Mouse (Mus musculus): ENCODE results near the gene Lactbl1. TPM values are rescaled to one million over a fixed set of nuclear protein-coding genes. Genes with fewer than 3 reads are reported as not detected.

Lactbl1 gene
- polyA plus RNA-seq (2015; fragmentation: Nextera tagmentation; extraction: Ambion mirVana) = not detected in 2 replicates

GRCm38 (mm10) chr4:136622388-136622787, at the start of gene Lactbl1:
Gene Lactbl1, plus strand, starts transcription at chr4:136622621.

GRCm38 (mm10) chr4:136602568-136602967, 19.9 kb upstream of the Lactbl1 start, which contains the start of gene Kdm1a:
Gene Kdm1a, minus strand, starts transcription at chr4:136602723.

GRCm38 (mm10) chr4:136610387-136610856, 12.0 kb upstream of the Lactbl1 start, which contains the start of gene Tex46:
Gene Tex46, plus strand, starts transcription at chr4:136610437.

Other genes with a start within 250 kb of the Lactbl1 start
- gene Htr1d, start 199.1 kb upstream of the Lactbl1 start, polyA plus RNA-seq (2015; fragmentation: Nextera tagmentation; extraction: Ambion mirVana) = not detected in 2 replicates
- gene 6030445D17Rik, start 160.4 kb upstream of the Lactbl1 start, polyA plus RNA-seq (2015; fragmentation: Nextera tagmentation; extraction: Ambion mirVana) = 0.19 and 0.24 TPM in 2 replicates
- gene Luzp1, start 152.9 kb upstream of the Lactbl1 start, polyA plus RNA-seq (2015; fragmentation: Nextera tagmentation; extraction: Ambion mirVana) = 22.4 and 28.8 TPM in 2 replicates
- gene Kdm1a, start 19.9 kb upstream of the Lactbl1 start, polyA plus RNA-seq (2015; fragmentation: Nextera tagmentation; extraction: Ambion mirVana) = 16.9 and 18.2 TPM in 2 replicates
- not detected in 2 replicates for gene Tex46, start 12.2 kb upstream of the Lactbl1 start, polyA plus RNA-seq (2015; fragmentation: Nextera tagmentation; extraction: Ambion mirVana)
- gene Ephb2, start 213.4 kb downstream of the Lactbl1 start, polyA plus RNA-seq (2015; fragmentation: Nextera tagmentation; extraction: Ambion mirVana) = 1.3 and 2.0 TPM in 2 replicates